Mouse (Mus musculus): ENCODE data around the gene Spop. TPM values are rescaled to one million over a fixed set of nuclear protein-coding genes. Genes with fewer than 3 reads are reported as not detected.
A peak's percentile ranks its signal among the peaks of the same experiment; 100 is the strongest.
"Not testable (repeated sequence)": the region's sequence is repeated elsewhere in the genome, so short reads cannot be mapped to it uniquely, and the experiment has no call there.

Gene Spop
- total and polyA plus RNA-seq, 2 experiments from 2014 or later, result 70.1 to 213 TPM

GRCm38 (mm10) chr11:95405771-95406170 lies 8.1 kb upstream of the Spop start:
- 79% methylated on average over 4 of the region's 4 CpGs for WGBS
- H3K27ac ChIP-seq (ENCODE audit: low read depth, low read length), result no peak overlapping the region
- no peak for ATAC-seq
- no peaks in the 10 kb centered on the region for H3K36me3 ChIP-seq (ENCODE audit: insufficient read depth)
- H3K9ac ChIP-seq, result no peak overlapping the region
- H3K9me3 ChIP-seq (ENCODE audit: low read length), result no peaks in the 10 kb centered on the region
- no peak for TF ChIP-seq CTCF (IDR thresholded peaks at IDR 0.05; ENCODE audit: low read depth)
- H3K4me3 ChIP-seq (ENCODE audit: low read depth, low read length), result no peak overlapping the region
- no peaks in the 10 kb centered on the region for H3K27me3 ChIP-seq (ENCODE audit: insufficient read depth, low read length)
- H3K4me2 ChIP-seq (ENCODE audit: low read depth), result no peak overlapping the region
- no peak for DNase-seq
- no peaks in the 10 kb centered on the region for H3K4me1 ChIP-seq (ENCODE audit: insufficient read depth)

- not testable (repeated sequence) for ATAC-seq; H3K9me3 ChIP-seq (ENCODE audit: low read length); H3K4me1 ChIP-seq (ENCODE audit: insufficient read depth); H3K27me3 ChIP-seq (ENCODE audit: insufficient read depth, low read length); H3K36me3 ChIP-seq (ENCODE audit: insufficient read depth); DNase-seq; H3K9ac ChIP-seq; H3K27ac ChIP-seq (ENCODE audit: low read depth, low read length); H3K4me3 ChIP-seq (ENCODE audit: low read depth, low read length); H3K4me2 ChIP-seq (ENCODE audit: low read depth)
- WGBS, result 94% methylated on average over 5 of the region's 5 CpGs
Measured at GRCm38 (mm10) chr11:95406398-95406797, 7.5 kb upstream of the Spop start.

GRCm38 (mm10) chr11:95409450-95410112 lies 4.3 kb upstream of the Spop start:
- 81% methylated on average over 10 of the region's 10 CpGs for WGBS
- ATAC-seq (no peak), DNase-seq (no peak)

DNA sequence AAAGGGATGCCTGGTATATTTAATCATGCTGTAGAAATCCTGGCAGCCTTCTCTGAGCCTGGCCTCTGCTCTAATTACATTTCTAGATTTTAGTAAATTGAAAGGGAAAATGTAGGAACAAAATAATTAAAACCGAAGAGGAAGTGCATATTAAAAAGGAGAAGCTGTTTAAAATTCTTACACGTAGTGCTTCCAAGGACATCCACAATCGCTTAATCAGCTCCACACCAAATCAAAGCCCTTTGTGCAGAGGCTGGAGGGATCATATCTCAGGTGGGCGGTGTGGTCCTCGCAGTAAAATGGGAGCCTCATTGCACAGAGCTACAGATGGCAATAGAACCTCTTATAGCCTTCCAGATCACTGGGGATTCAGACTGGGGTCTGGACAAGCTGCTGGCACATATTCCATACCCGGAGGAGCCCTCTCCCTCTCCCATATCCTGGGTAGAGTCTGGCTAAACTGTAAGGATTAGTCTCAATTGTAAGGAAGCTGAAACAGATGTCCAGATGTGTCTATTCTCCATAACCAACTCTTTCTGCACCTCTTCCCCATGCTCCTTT lies 2.3 kb upstream of the Spop start:
- no peaks in the 10 kb centered on the region for H3K9me3 ChIP-seq (ENCODE audit: low read length)
- TF ChIP-seq CTCF (IDR thresholded peaks at IDR 0.05; ENCODE audit: low read depth), result no peak
- DNase-seq (no peak), ATAC-seq (no peak)
- H3K4me2 ChIP-seq (ENCODE audit: low read depth), result no peak overlapping the region
- H3K4me3 ChIP-seq (ENCODE audit: low read depth, low read length), result no peak overlapping the region
- H3K9ac ChIP-seq, result no peak overlapping the region
- H3K36me3 ChIP-seq (ENCODE audit: insufficient read depth), result no peaks in the 10 kb centered on the region
- WGBS, result 34% methylated on average over 6 of the region's 6 CpGs
- peak overlapping the region; percentile 35; the same call in 1 of the 2 replicates for H3K27ac ChIP-seq (ENCODE audit: low read depth, low read length)
- peaks cover 14% of the 10 kb centered on the region for H3K4me1 ChIP-seq (ENCODE audit: insufficient read depth)
- no peaks in the 10 kb centered on the region for H3K27me3 ChIP-seq (ENCODE audit: insufficient read depth, low read length)

More at GRCm38 (mm10) chr11:95409450-95410112, 4.3 kb upstream of the Spop start:
- Histone ChIP-seq H3K9me3 (ENCODE audit: low read length) (no peaks in the 10 kb centered on the region), H3K36me3 (ENCODE audit: insufficient read depth) (no peaks in the 10 kb centered on the region), H3K4me1 (ENCODE audit: insufficient read depth) (no peaks in the 10 kb centered on the region), H3K27ac (ENCODE audit: low read depth, low read length) (no peak overlapping the region), H3K4me3 (ENCODE audit: low read depth, low read length) (no peak overlapping the region), H3K4me2 (ENCODE audit: low read depth) (no peak overlapping the region), H3K9ac (no peak overlapping the region), H3K27me3 (ENCODE audit: insufficient read depth, low read length) (no peaks in the 10 kb centered on the region)
- no peak for TF ChIP-seq CTCF (IDR thresholded peaks at IDR 0.05; ENCODE audit: low read depth)

DNA sequence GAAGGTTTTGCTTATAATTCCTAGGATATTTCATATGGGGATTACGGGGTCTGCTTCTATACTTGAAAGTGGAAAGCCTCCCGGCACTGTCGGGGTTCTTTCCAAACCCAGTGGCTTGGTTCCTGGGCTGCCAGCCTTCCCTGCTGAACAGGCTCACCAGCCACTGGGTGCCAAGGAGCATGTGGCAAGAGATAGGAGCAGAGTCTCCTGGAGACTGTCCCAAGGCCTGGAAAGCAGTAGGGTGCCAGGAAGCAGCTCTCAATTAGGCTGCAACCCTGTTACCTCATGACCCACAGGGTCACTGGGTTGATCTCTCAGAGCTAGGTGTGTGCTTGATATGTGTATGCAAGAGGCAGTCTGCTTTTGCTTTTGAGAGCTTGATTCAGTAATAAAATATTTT lies 1.3 kb upstream of the Spop start:
- Histone ChIP-seq H3K9me3 (ENCODE audit: low read length) (no peaks in the 10 kb centered on the region), H3K27ac (ENCODE audit: low read depth, low read length) (no peak overlapping the region), H3K27me3 (ENCODE audit: insufficient read depth, low read length) (no peaks in the 10 kb centered on the region), H3K4me2 (ENCODE audit: low read depth) (no peak overlapping the region), H3K4me1 (ENCODE audit: insufficient read depth) (peaks cover 14% of the 10 kb centered on the region), H3K36me3 (ENCODE audit: insufficient read depth) (no peaks in the 10 kb centered on the region), H3K4me3 (ENCODE audit: low read depth, low read length) (no peak overlapping the region), H3K9ac (no peak overlapping the region)
- DNase-seq (peak; percentile 54), ATAC-seq (no peak)
- 75% methylated on average over 3 of the region's 3 CpGs for WGBS
- TF ChIP-seq CTCF (IDR thresholded peaks at IDR 0.05; ENCODE audit: low read depth), result no peak

DNA sequence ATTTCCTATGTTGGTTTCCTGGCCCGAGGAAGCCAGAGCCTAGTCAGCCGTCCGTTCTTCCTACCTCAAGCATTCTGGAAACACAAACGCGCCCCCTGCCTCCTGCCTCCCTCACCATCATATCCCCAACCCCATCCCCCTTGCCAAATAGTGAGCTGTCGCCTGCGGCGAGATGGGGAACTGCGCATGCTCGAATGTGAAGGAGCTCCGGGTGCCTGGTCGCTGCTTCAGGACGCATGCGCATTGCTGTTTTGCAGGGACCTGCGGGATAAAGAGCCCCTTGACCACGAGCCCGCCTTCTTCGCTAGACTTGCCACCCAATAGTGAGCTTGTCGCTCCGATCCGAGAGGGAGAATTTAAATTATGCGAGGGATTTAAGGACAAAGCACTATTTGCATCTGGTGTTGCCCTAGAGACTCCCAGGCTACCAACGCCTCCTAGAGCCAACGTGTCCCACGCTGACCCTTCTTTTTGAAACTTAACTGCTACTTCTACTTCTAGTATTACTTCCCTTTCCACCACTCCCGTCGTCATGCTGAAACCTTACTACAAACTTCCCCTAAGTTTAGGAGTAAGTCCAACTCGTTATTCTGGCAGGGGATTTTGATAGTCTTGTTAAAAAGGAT lies 769 bp downstream of the Spop start:
- peak overlapping the region; percentile 64 for H3K4me2 ChIP-seq (ENCODE audit: low read depth)
- 1% methylated on average over 28 of the region's 28 CpGs for WGBS
- H3K4me1 ChIP-seq (ENCODE audit: insufficient read depth), result peaks cover 14% of the 10 kb centered on the region
- DNase-seq (peak; percentile 98), ATAC-seq (peak; percentile 90)
- H3K9ac ChIP-seq, result peak overlapping the region; percentile 80
- no peaks in the 10 kb centered on the region for H3K9me3 ChIP-seq (ENCODE audit: low read length)
- H3K36me3 ChIP-seq (ENCODE audit: insufficient read depth), result no peaks in the 10 kb centered on the region
- TF ChIP-seq CTCF (IDR thresholded peaks at IDR 0.05; ENCODE audit: low read depth), result peak; percentile 82
- peak overlapping the region; percentile 59 for H3K4me3 ChIP-seq (ENCODE audit: low read depth, low read length)
- H3K27ac ChIP-seq (ENCODE audit: low read depth, low read length), result peak overlapping the region; percentile 94
- H3K27me3 ChIP-seq (ENCODE audit: insufficient read depth, low read length), result no peaks in the 10 kb centered on the region

GRCm38 (mm10) chr11:95415931-95416330 lies 2.1 kb downstream of the Spop start:
- Histone ChIP-seq H3K27me3 (ENCODE audit: insufficient read depth, low read length) (no peaks in the 10 kb centered on the region), H3K9me3 (ENCODE audit: low read length) (no peaks in the 10 kb centered on the region), H3K4me3 (ENCODE audit: low read depth, low read length) (no peak overlapping the region), H3K4me2 (ENCODE audit: low read depth) (peak overlapping the region; percentile 4; the same call in 1 of the 2 replicates), H3K4me1 (ENCODE audit: insufficient read depth) (peaks cover 14% of the 10 kb centered on the region), H3K27ac (ENCODE audit: low read depth, low read length) (no peak overlapping the region), H3K36me3 (ENCODE audit: insufficient read depth) (no peaks in the 10 kb centered on the region), H3K9ac (no peak overlapping the region)
- ATAC-seq, result no peak
- no peak for TF ChIP-seq CTCF (IDR thresholded peaks at IDR 0.05; ENCODE audit: low read depth)
- DNase-seq, result no peak

All from forebrain, postnatal 0 days (tissue).